ENCODE assay signal across 7 mouse cellular contexts in genomic region chr15:84924781-84925315, GRCm38 (mm10). TPM values are rescaled to one million over a fixed set of nuclear protein-coding genes. Genes with fewer than 3 reads are reported as not detected.
DNase-seq lines count a peak whose midpoint lies in the region; ATAC-seq and TF ChIP-seq lines count a peak whose summit lies in the region.

No protein-coding gene starts in this region.

- peak overlapping the region; percentile 85 for H3K4me2 ChIP-seq in hindbrain, embryonic 13.5 days
- H3K4me2 ChIP-seq in liver, embryonic 14.5 days (ENCODE audit: low read depth), result peak overlapping the region; percentile 97
- peak overlapping the region; percentile 68 for H3K4me2 ChIP-seq in neural tube, embryonic 14.5 days (ENCODE audit: low read depth, low read length)

- no peaks in the 10 kb centered on the region for H3K9me3 ChIP-seq in E14TG2a.4 (ENCODE audit: low read length)
- no peaks in the 10 kb centered on the region for H3K9me3 ChIP-seq in hindbrain, embryonic 13.5 days
- H3K9me3 ChIP-seq in liver, embryonic 14.5 days (ENCODE audit: control insufficient read depth, low read length), result no peaks in the 10 kb centered on the region
- no peaks in the 10 kb centered on the region for H3K9me3 ChIP-seq in neural tube, embryonic 14.5 days (ENCODE audit: control insufficient read depth, low read length)

- H3K27me3 ChIP-seq in E14TG2a.4 (ENCODE audit: insufficient read depth, low read length), result no peaks in the 10 kb centered on the region
- no peaks in the 10 kb centered on the region for H3K27me3 ChIP-seq in hindbrain, embryonic 13.5 days
- H3K27me3 ChIP-seq in liver, embryonic 14.5 days (ENCODE audit: control insufficient read depth, insufficient read depth, low read length), result no peaks in the 10 kb centered on the region
- no peaks in the 10 kb centered on the region for H3K27me3 ChIP-seq in neural tube, embryonic 14.5 days (ENCODE audit: control insufficient read depth, insufficient read depth, low read length)

- H3K36me3 ChIP-seq in E14TG2a.4 (ENCODE audit: insufficient read depth, low read length), result peaks cover 58% of the 10 kb centered on the region
- H3K36me3 ChIP-seq in hindbrain, embryonic 13.5 days, result peaks cover 27% of the 10 kb centered on the region
- peaks cover 26% of the 10 kb centered on the region for H3K36me3 ChIP-seq in liver, embryonic 14.5 days (replicated peaks; ENCODE audit: control insufficient read depth, insufficient read depth, low read depth)
- H3K36me3 ChIP-seq in neural tube, embryonic 14.5 days (ENCODE audit: control insufficient read depth, insufficient read depth, low read length), result peaks cover 26% of the 10 kb centered on the region

- no peak for ATAC-seq in hindbrain, embryonic 13.5 days (ENCODE audit: low FRiP score)
- no peak for ATAC-seq in liver, embryonic 14.5 days (ENCODE audit: insufficient read depth)
- ATAC-seq in neural tube, embryonic 14.5 days (ENCODE audit: low read depth), result no peak

- H3K9ac ChIP-seq in hindbrain, embryonic 13.5 days, result peak overlapping the region; percentile 89
- peak overlapping the region; percentile 74 for H3K9ac ChIP-seq in liver, embryonic 14.5 days (replicated peaks)
- H3K9ac ChIP-seq in neural tube, embryonic 14.5 days (replicated peaks; ENCODE audit: low read depth, low read length), result peak overlapping the region; percentile 91; the same call in 1 of the 2 replicates

- H3K27ac ChIP-seq in hindbrain, embryonic 13.5 days, result no peak overlapping the region
- peak overlapping the region; percentile 86 for H3K27ac ChIP-seq in liver, embryonic 14.5 days
- H3K27ac ChIP-seq in neural tube, embryonic 14.5 days (ENCODE audit: low read depth, low read length), result no peak overlapping the region

- H3K4me3 ChIP-seq in E14TG2a.4 (replicated peaks; ENCODE audit: low read length), result peak overlapping the region; percentile 97
- H3K4me3 ChIP-seq in hindbrain, embryonic 13.5 days, result peak overlapping the region; percentile 66
- H3K4me3 ChIP-seq in liver, embryonic 14.5 days (ENCODE audit: insufficient read depth in 1 of 2, low read depth in 2 of 2, low read length in 2 of 2), result peak overlapping the region; percentile 73 to 90
- peak overlapping the region; percentile 96 for H3K4me3 ChIP-seq in neural tube, embryonic 14.5 days (ENCODE audit: low read depth, low read length)

- whole genome bisulfite sequencing in hindbrain, embryonic 13.5 days, result 18% methylated on average over 9 of the region's 9 CpGs
- WGBS in liver, embryonic 14.5 days (ENCODE audit: insufficient replicate concordance), result 8% methylated on average over 9 of the region's 9 CpGs
- WGBS in neural tube, embryonic 14.5 days, result 16% methylated on average over 9 of the region's 9 CpGs

- DNase-seq in 416B (ENCODE audit: low read depth), result peak; percentile 72
- peak; percentile 48 for DNase-seq in embryo, embryonic 9.5 days (ENCODE audit: extremely low spot score)
- DNase-seq in liver, embryonic 14.5 days (ENCODE audit: low read depth in 3 of 3, low spot score in 3 of 3), result peak; percentile 40 to 65 (median 59)
- no peak for DNase-seq in urinary bladder, postnatal 36 days (ENCODE audit: low spot score in 2 of 2)

- TF ChIP-seq CTCF in E14TG2a.4 (conservative IDR thresholded peaks at IDR 0.05; ENCODE audit: low read length), result peak; percentile 72
- TF ChIP-seq CTCF in liver, embryonic 14.5 days (IDR thresholded peaks at IDR 0.05; ENCODE audit: low read depth), result peak; percentile 70

- peaks cover 43% of the 10 kb centered on the region for H3K4me1 ChIP-seq in E14TG2a.4 (replicated peaks; ENCODE audit: low read depth, low read length)
- peaks cover 29% of the 10 kb centered on the region for H3K4me1 ChIP-seq in hindbrain, embryonic 13.5 days (replicated peaks)
- H3K4me1 ChIP-seq in liver, embryonic 14.5 days (replicated peaks; ENCODE audit: control insufficient read depth in 2 of 2, insufficient read depth in 2 of 2, low read length in 1 of 2), result peaks cover 15 to 20% of the 10 kb centered on the region in 2 experiments
- H3K4me1 ChIP-seq in neural tube, embryonic 14.5 days (ENCODE audit: control insufficient read depth, insufficient read depth, low read length), result peaks cover 23% of the 10 kb centered on the region

- TF ChIP-seq EP300 in liver, embryonic 14.5 days (IDR thresholded peaks at IDR 0.05; ENCODE audit: low read depth), result no peak

RNA-seq across cellular contexts. Expression of gene Nup50, which starts 1.6 kb away (rescaled TPM):
- 31.6 and 31.9 TPM in 2 replicates for polyA plus RNA-seq in hindbrain, embryonic 13.5 days (2015; fragmentation: Nextera tagmentation; extraction: Ambion mirVana)
- 7.1 and 11.8 TPM in 2 replicates for polyA plus RNA-seq in liver, embryonic 14.5 days (2012; rRNA removed)
- 22.7 and 23.7 TPM in 2 replicates for polyA plus RNA-seq in liver, embryonic 14.5 days (2014; fragmentation: Nextera tagmentation; extraction: Ambion mirVana)
- polyA plus RNA-seq in neural tube, embryonic 14.5 days (2014; fragmentation: Nextera tagmentation; extraction: Ambion mirVana), result 21.9 and 28.7 TPM in 2 replicates

RNA-seq across cellular contexts. Expression of gene Gm29666, which starts 5.0 kb away (rescaled TPM):
- polyA plus RNA-seq in hindbrain, embryonic 13.5 days (2015; fragmentation: Nextera tagmentation; extraction: Ambion mirVana), result 0.82 and 0.98 TPM in 2 replicates
- polyA plus RNA-seq in liver, embryonic 14.5 days (2012; rRNA removed), result 0.29 and 0.47 TPM in 2 replicates
- 0.16 and 0.17 TPM in 2 replicates for polyA plus RNA-seq in liver, embryonic 14.5 days (2014; fragmentation: Nextera tagmentation; extraction: Ambion mirVana)
- polyA plus RNA-seq in neural tube, embryonic 14.5 days (2014; fragmentation: Nextera tagmentation; extraction: Ambion mirVana), result 0.75 and 0.96 TPM in 2 replicates

Comparison
In these comparisons a context has a peak if more than half of its experiments do, and no peak if none do; other contexts are left out.
1. DNase-seq: peak in 416B (single experiment), embryo, embryonic 9.5 days (single experiment) and liver, embryonic 14.5 days (3 of 3); none in urinary bladder, postnatal 36 days (0 of 2).
2. Peak in every context shown above with its lines, with median percentiles within 50 percentile points of each other: H3K4me3 ChIP-seq, H3K4me2 ChIP-seq and H3K9ac ChIP-seq.